Mouse (Mus musculus) cerebellum, adult 2 months (tissue): ENCODE measurements around the gene Cd81.

ENCODE experiments used
- CTCF ChIP-seq: fragments of 200-500 bp; IDR thresholded peaks from 2 replicates; pipeline ENCODE4 v1.5.1; 2011; ENCODE audit warnings: low read depth, mild to moderate bottlenecking, control low read depth, low read length, moderate library complexity, borderline replicate concordance; ENCODE audit not compliant: insufficient read depth
- POLR2A ChIP-seq: fragments of 200-500 bp; IDR thresholded peaks from 2 replicates; pipeline ENCODE4 v1.6.1; 2011; ENCODE audit warnings: low read length, control low read depth, borderline replicate concordance; ENCODE audit not compliant: insufficient read depth

DNA sequence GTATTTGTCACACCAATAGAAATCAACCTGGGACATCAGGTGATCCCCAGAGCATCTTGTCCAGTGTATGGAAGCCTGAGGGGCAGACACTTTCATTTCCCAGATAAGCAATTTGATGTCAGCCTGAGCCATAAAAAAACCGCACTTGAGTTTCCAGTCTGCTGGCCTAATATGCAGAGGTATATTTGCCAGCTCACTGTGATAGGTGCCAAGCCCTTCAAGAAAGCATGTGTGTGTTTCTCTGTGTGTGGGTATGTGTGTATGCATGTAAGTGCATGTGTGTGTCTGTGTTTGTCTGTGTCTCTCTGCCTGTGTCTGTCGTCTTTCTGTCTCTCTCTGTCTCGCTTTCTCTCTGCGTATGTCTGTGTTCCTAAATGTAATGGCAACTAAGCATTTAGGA, 25.3 kb upstream of the Cd81 start:
- TF ChIP-seq CTCF, result no peak
- TF ChIP-seq POLR2A, result no peak
